Mouse (Mus musculus) limb, embryonic 14.5 days (tissue): ENCODE results near the gene Gpr62. TPM values are rescaled to one million over a fixed set of nuclear protein-coding genes. Genes with fewer than 3 reads are reported as not detected.

Experiments
- ATAC-seq: fragments of 200-750 bp; cut with Nextera tagmentation; 2 replicates; pipeline ENCODE4 v1.8.0; 2017; ENCODE audit warnings: low read depth, moderate number of reproducible peaks, moderate TSS enrichment; ENCODE audit not compliant: low FRiP score
- DNase-seq: peaks from one replicate; pipeline ENCODE4 v3.0.0-alpha.2; 2015; ENCODE audit warnings: low spot score
- H3K27ac ChIP-seq: fragments of 300-500 bp; sonication (generic); replicated peaks from 2 replicates; pipeline ENCODE4 v1.5.1; 2014; ENCODE audit warnings: low read depth, mild to moderate bottlenecking, low read length, moderate library complexity, mixed read lengths
- H3K27me3 ChIP-seq: fragments of 300-500 bp; sonication (generic); 2 replicates; pipeline ENCODE4 v1.6.1; 2014; ENCODE audit warnings: low read length, mixed read lengths; ENCODE audit not compliant: control insufficient read depth, insufficient read depth
- H3K36me3 ChIP-seq: fragments of 300-500 bp; sonication (generic); 2 replicates; pipeline ENCODE4 v1.6.1; 2014; ENCODE audit warnings: mild to moderate bottlenecking, low read length, moderate library complexity, mixed read lengths; ENCODE audit not compliant: control insufficient read depth, insufficient read depth
- H3K4me1 ChIP-seq: fragments of 300-500 bp; sonication (generic); 2 replicates; pipeline ENCODE4 v1.6.1; 2014; ENCODE audit warnings: antibody characterized with exemption, low read length, mixed read lengths; ENCODE audit not compliant: control insufficient read depth, insufficient read depth
- H3K4me2 ChIP-seq: fragments of 300-500 bp; sonication (generic); replicated peaks from 2 replicates; pipeline ENCODE4 v1.6.1; 2014; ENCODE audit warnings: low read depth, mild to moderate bottlenecking, low read length, moderate library complexity; ENCODE audit not compliant: severe bottlenecking
- H3K4me3 ChIP-seq: fragments of 300-500 bp; sonication (generic); replicated peaks from 2 replicates; pipeline ENCODE4 v1.5.1; 2014; ENCODE audit warnings: low read length
- H3K9ac ChIP-seq: fragments of 300-500 bp; sonication (generic); 2 replicates; pipeline ENCODE4 v1.6.1; 2014; ENCODE audit warnings: mild to moderate bottlenecking, low read depth, low read length, moderate library complexity; ENCODE audit not compliant: severe bottlenecking
- H3K9me3 ChIP-seq: fragments of 300-500 bp; sonication (generic); 2 replicates; pipeline ENCODE4 v1.6.1; 2016; ENCODE audit warnings: low read length; ENCODE audit not compliant: control insufficient read depth
- POLR2A ChIP-seq: fragments of 200-500 bp; IDR thresholded peaks from 2 replicates; pipeline ENCODE4 v1.8.0; 2012; ENCODE audit warnings: inconsistent platforms, mild to moderate bottlenecking, moderate library complexity, borderline replicate concordance; ENCODE audit not compliant: insufficient read depth, insufficient read length; ENCODE audit errors: extremely low read depth
- WGBS: fragments of 180-500 bp; shearing (Covaris S2); extraction: QIAGEN DNeasy Blood & Tissue Kit; methylation state at CpG from one replicate; pipeline ENCODE4 v1.1.7; 2014; 5-methylcytosine and 5-hydroxymethylcytosine counted together
- polyA plus RNA-seq, 2 experiments: library from polyadenylated mRNA; depleted of rRNA in 1 of 2; stranded (reverse) in 1 of 2; unstranded in 1 of 2; fragments of >200 nt; fragmentation: Nextera tagmentation in 1 of 2; extraction: Ambion mirVana in 1 of 2; gene quantifications; 2 replicates each; pipeline versions ENCODE4 v1.2.1 to v1.2.3; 2012 to 2014

The Gpr62 gene
- polyA plus RNA-seq, 2 experiments = 0.47 to 0.58 TPM

GRCm38 (mm10) chr9:106451899-106452298, 13.8 kb downstream of the Gpr62 start:
- no peaks in the 10 kb centered on the region for H3K9me3 ChIP-seq
- no peak for DNase-seq
- no peak for TF ChIP-seq POLR2A
- no peak overlapping the region for H3K4me2 ChIP-seq
- no peaks in the 10 kb centered on the region for H3K27me3 ChIP-seq
- no peak overlapping the region for H3K9ac ChIP-seq
- 47% methylated on average over 2 of the region's 2 CpGs for WGBS
- no peak overlapping the region for H3K27ac ChIP-seq
- peaks cover 66% of the 10 kb centered on the region for H3K4me1 ChIP-seq
- H3K36me3 ChIP-seq = no peaks in the 10 kb centered on the region; the same call in 1 of the 2 replicates
- no peak overlapping the region for H3K4me3 ChIP-seq
- ATAC-seq = no peak

- H3K4me3 ChIP-seq = no peak overlapping the region
- H3K9me3 ChIP-seq = no peaks in the 10 kb centered on the region
- H3K36me3 ChIP-seq = no peaks in the 10 kb centered on the region; the same call in 1 of the 2 replicates
- peaks cover 63% of the 10 kb centered on the region for H3K4me1 ChIP-seq
- no peak overlapping the region for H3K4me2 ChIP-seq
- H3K9ac ChIP-seq = no peak overlapping the region
- DNase-seq = no peak
- no peaks in the 10 kb centered on the region for H3K27me3 ChIP-seq
- no peak for ATAC-seq
- TF ChIP-seq POLR2A = no peak
- 67% methylated on average over 11 of the region's 11 CpGs for WGBS
- H3K27ac ChIP-seq = no peak overlapping the region; the same call in 1 of the 2 replicates
Measured at GRCm38 (mm10) chr9:106451298-106451697, 14.4 kb downstream of the Gpr62 start.

GRCm38 (mm10) chr9:106450661-106451060, 15.1 kb downstream of the Gpr62 start:
- ATAC-seq = no peak

GRCm38 (mm10) chr9:106449947-106450346, 15.8 kb downstream of the Gpr62 start:
- Histone ChIP-seq H3K9ac (peak overlapping the region; percentile 25; the same call in 1 of the 2 replicates), H3K4me1 (peaks cover 49% of the 10 kb centered on the region), H3K9me3 (no peaks in the 10 kb centered on the region), H3K4me3 (no peak overlapping the region), H3K4me2 (no peak overlapping the region), H3K27me3 (no peaks in the 10 kb centered on the region), H3K27ac (0 out of 2 replicates have a peak overlapping the region, but pooled peaks have one; percentile 28), H3K36me3 (no peaks in the 10 kb centered on the region)
- no peak for TF ChIP-seq POLR2A
- 86% methylated on average over 8 of the region's 8 CpGs for WGBS
- DNase-seq = no peak
- no peak for ATAC-seq

More at GRCm38 (mm10) chr9:106450661-106451060, 15.1 kb downstream of the Gpr62 start:
- Histone ChIP-seq H3K9ac (no peak overlapping the region), H3K27ac (0 out of 2 replicates have a peak overlapping the region, but pooled peaks have one; percentile 28), H3K4me3 (no peak overlapping the region), H3K4me1 (peaks cover 56% of the 10 kb centered on the region), H3K27me3 (no peaks in the 10 kb centered on the region), H3K4me2 (0 out of 2 replicates have a peak overlapping the region, but pooled peaks have one; percentile 11), H3K9me3 (no peaks in the 10 kb centered on the region), H3K36me3 (no peaks in the 10 kb centered on the region)
- no peak for TF ChIP-seq POLR2A
- peak; percentile 85 for DNase-seq
- 2% methylated on average over 9 of the region's 9 CpGs for WGBS

GRCm38 (mm10) chr9:106448498-106449031, 17.2 kb downstream of the Gpr62 start:
- H3K27ac ChIP-seq = peak overlapping the region; percentile 69
- under 1% methylated on average over 23 of the region's 23 CpGs for WGBS
- H3K36me3 ChIP-seq = no peaks in the 10 kb centered on the region
- TF ChIP-seq POLR2A = no peak
- peaks cover 42% of the 10 kb centered on the region for H3K4me1 ChIP-seq
- peak overlapping the region; percentile 54 for H3K9ac ChIP-seq
- ATAC-seq (peak; percentile 66), DNase-seq (peak; percentile 87)
- peak overlapping the region; percentile 86 for H3K4me2 ChIP-seq
- H3K27me3 ChIP-seq = no peaks in the 10 kb centered on the region
- H3K9me3 ChIP-seq = no peaks in the 10 kb centered on the region
- peak overlapping the region; percentile 61 for H3K4me3 ChIP-seq
